Mouse (Mus musculus) embryonic fibroblast, embryonic 13.5 days (primary cell): Measurements from ENCODE around the gene Vps41.

Experiments
- CTCF ChIP-seq: IDR thresholded peaks from 2 replicates; pipeline ENCODE4 v1.5.1; 2011; ENCODE audit warnings: mild to moderate bottlenecking, control low read depth, low read length, moderate library complexity, borderline replicate concordance; ENCODE audit not compliant: insufficient read depth
- POLR2A ChIP-seq: IDR thresholded peaks from 2 replicates; pipeline ENCODE4 v1.6.1; 2011; ENCODE audit warnings: low read depth, mild to moderate bottlenecking, control low read depth, low read length, moderate library complexity

GRCm38 (mm10) chr13:18790086-18790485 is 73.0 kb downstream of the Vps41 start:
- TF ChIP-seq CTCF, result no peak
- TF ChIP-seq POLR2A, result no peak
